Mouse (Mus musculus): ENCODE results near the gene Fgf15. TPM values are rescaled to one million over a fixed set of nuclear protein-coding genes. Genes with fewer than 3 reads are reported as not detected.
A peak's percentile ranks its signal among the peaks of the same experiment; 100 is the strongest.

Gene Fgf15
- total RNA-seq (2015), result not detected in 2 replicates
- not detected in 2 replicates for total RNA-seq (2017)

DNA sequence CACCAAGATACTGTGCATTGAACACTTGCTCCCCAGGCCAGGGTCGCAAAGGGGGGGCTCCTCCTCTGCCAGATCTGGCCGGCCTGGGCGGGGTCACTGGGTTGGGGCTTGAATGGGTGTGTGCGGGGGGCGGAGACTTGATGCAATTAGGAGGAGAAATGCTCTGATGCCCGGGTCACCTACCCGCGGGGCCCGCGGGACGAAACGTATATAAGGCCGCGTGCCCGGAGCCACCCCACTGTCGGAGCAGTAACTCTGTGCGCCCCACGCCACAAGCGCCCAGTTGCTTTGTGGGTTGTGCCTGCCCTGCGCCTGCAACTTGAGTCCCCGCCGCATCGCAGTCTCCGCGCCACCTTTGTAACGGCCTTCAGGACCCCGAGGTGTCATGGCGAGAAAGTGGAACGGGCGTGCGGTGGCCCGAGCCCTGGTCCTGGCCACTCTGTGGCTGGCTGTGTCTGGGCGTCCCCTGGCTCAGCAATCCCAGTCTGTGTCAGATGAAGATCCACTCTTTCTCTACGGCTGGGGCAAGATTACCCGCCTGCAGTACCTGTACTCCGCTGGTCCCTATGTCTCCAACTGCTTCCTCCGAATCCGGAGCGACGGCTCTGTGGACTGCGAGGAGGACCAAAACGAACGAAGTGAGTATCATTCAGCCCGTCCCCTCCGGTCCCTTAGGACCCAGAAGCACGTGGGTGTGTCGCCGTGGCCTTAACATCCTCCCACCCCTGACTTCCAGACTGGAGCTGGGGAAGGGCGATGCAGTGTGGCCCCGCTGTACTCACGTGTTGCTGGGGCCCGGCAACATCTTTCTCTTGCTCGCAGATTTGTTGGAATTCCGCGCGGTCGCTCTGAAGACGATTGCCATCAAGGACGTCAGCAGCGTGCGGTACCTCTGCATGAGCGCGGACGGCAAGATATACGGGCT is at the start of gene Fgf15:
Fgf15 (plus strand) TSS at position 238 of the 925 bp plus-strand sequence.
- 0 out of 2 replicates have a peak, but pooled peaks have one; percentile 15 for ATAC-seq (ENCODE audit: poor library complexity, severe bottlenecking)

DNA sequence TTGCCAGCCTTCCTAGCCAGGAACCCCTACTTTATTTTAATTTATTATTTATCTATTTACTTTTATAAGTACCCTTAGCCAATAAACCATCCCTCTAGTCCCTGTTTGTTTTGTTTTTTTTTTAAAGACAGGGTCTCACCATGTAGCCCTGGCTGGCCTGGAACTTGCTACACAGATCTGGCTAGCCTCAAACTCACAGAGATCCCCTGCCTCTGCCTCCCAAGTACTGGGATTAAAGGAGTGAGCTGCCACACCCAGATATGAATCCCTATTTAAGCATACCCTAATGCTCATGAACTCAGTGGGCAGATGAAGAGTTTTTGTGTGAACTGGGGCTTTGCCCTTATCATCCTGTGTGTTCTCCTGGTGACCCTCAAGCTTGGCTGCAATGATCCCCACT is 49.3 kb upstream of the Fgf15 start, which contains the start of gene Fgf4:
Fgf4 (plus strand) TSS at position 301 of the 400 bp plus-strand sequence.
- no peak for ATAC-seq (ENCODE audit: poor library complexity, severe bottlenecking)

DNA sequence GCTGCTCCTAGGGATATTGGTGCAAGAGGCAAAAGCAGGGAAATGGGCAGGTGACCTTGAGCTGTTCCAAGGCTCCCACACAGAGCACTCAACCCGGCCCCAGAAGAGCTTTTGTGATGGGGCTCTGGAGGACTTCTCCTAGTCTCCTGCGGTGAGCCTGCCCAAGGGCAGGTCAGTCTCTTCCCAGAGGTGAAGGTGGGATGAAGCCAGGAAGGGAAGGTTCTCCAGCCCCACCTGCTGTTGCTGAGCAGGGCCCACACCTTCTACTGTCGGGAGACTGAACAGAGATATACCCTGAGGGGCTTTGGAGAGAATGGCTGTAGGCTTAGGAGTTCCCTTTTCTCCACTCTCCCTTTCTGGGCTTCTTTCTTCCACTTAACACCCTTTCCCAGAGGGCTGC is 45.0 kb upstream of the Fgf15 start:
- ATAC-seq (ENCODE audit: poor library complexity, severe bottlenecking), result no peak

DNA sequence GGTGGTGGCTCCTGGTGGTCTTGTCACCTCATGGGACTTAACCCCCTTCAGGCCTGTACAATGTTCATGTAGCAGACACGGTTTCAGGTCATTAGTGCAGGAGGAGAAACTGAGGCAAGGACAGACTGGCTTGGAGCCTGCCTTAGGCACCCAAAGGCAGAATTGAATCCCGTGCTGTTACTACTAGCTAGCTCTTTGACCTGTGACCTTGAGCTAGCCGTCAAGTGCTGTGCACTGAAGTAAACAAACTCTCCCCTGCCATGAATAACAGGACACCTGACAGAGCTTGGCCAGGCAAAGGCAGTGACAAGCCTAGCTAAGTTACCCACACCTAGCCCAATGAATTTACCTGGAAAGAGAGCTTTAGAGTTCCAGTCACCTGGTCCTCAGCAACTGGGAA is 41.4 kb upstream of the Fgf15 start:
- ATAC-seq (ENCODE audit: poor library complexity, severe bottlenecking), result no peak

DNA sequence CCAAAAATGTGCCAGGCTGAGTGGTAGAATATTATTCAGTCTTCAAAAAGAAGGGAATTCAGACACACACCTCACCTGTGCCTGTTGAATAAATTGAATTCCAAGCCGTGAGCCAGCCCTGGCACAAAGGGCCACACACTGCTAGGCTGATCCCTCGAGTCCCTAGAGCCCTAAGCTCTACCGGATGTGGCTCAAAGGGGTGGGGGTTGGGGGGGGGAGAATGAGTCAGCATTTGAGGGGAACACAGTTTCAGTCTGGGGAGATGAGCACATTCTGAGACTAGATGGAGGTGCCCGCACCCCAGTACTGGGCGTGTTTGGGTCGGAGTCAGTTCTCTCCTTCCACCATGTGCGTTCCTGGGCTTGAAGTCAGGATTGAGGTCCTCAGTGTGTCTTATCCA is 39.2 kb upstream of the Fgf15 start:
- ATAC-seq (ENCODE audit: poor library complexity, severe bottlenecking), result peak; percentile 50

DNA sequence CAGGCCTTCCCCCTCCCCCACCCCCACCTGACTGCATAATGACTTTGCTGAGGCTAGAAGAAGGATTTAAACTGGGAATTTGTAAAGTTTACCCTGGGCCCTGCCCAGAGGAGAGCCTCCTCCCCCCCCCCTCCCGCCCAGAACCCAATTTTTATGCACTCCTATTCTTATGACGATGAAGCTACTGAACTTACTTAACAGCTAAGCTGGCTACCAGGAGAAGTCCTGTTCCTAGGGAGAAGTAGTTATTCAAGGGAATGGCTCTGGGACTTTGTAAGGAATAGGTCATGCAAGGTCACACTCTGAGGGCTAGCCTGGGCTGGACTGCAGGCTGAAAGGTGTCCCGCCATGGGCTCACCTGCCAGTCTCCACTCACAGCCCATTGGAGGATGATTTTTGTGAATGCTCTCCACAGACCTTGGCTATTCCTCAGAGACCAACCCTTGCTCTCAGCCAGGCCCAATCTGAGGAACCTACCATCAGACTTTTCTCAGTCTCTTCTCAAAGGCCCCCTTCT is 38.4 kb upstream of the Fgf15 start:
- no peak for ATAC-seq (ENCODE audit: poor library complexity, severe bottlenecking)

DNA sequence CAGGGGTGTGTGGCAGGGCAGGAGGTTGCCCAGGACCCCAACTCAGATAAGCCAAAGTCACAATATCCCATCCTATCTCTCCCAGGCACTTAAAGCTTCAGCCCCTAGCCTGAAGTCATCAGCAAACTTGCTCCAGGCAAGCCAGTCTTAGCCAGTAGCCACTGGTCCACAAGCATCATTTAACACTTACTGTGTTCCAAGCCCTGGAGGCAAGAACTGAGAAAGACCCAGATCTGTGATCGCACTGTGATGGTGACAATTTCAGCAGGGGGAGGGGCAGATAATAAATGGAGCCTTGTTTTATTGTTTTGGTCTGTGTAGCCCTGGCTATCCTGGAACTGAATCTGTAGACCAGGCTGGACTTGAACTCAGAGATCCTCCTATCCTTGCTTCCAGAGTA is 37.6 kb upstream of the Fgf15 start:
- ATAC-seq (ENCODE audit: poor library complexity, severe bottlenecking), result no peak

DNA sequence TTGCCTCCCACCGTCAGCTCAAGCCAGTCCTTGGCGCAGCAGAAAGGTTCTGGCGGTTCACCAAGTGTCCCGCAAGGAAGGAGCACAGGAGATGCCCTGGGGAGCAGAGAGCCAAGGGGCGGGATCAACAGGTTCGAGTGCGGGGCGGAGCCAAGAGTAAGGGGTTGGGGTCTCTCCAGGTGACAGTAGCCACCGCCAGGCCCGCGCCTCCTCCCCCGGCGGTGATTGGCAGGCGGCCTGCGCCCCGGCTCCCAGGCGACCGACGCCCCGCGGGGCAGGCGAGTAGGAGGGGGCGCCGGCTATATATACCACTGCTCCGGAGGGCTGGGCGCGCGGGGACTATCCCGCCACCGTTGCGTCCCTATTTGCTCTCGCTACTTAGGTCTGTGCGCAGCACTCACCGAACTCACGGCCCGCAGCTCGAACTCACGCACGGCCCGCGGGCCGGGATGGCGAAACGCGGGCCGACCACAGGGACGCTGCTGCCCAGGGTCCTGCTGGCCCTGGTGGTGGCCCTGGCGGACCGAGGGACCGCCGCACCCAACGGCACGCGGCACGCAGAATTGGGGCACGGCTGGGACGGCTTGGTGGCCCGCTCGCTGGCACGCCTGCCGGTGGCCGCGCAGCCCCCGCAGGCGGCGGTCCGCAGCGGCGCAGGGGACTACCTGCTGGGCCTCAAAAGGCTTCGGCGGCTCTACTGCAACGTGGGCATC is 35.1 kb upstream of the Fgf15 start:
- no peak for ATAC-seq (ENCODE audit: poor library complexity, severe bottlenecking)

DNA sequence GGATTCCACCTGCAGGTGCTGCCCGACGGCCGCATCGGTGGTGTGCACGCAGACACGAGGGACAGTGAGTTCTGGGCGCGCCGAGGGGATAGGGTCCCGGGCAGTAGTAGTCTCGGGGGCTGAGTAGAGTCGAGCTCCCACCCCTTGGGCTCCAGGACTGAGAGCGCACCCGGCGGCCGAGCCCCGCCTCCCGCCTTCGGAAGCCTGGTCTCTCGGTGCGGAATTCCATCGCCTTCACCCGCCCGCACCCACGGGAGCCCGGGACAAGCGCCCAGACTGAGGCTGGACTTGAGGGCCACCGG is 34.6 kb upstream of the Fgf15 start:
- ATAC-seq (ENCODE audit: poor library complexity, severe bottlenecking), result no peak

DNA sequence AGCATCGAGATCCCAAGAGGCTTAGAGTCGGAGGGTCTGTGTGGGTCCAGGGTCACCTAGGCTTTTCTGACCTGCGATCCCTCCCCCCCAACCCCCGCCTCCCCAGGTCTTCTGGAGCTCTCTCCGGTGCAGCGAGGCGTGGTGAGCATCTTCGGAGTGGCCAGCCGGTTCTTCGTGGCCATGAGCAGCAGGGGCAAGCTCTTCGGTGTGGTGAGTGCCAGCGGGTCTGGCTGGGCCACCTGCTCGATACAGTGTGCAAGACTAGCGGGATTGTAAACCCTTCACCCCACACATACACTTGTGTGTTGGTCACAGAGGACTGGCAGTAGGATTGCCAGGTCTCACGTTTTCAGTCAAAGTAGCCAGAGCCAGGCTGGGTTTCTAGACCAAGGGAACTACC is 34.2 kb upstream of the Fgf15 start:
- ATAC-seq (ENCODE audit: poor library complexity, severe bottlenecking), result no peak

DNA sequence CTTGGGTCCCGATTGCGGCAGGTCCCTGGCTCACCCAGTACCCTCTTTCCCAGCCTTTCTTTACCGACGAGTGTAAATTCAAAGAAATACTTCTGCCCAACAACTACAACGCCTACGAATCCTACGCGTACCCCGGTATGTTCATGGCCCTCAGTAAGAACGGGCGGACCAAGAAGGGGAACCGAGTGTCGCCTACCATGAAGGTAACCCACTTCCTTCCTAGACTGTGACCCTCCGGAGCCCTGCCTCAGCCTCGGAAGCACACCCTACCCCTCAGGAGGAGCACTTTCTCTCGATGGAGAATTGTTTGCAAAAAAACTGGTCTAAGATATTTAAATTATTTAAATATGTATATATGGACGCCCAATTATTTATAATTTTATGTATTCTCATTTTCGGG is 33.6 kb upstream of the Fgf15 start:
- ATAC-seq (ENCODE audit: poor library complexity, severe bottlenecking), result peak; percentile 58; the same call in 1 of the 2 replicates

DNA sequence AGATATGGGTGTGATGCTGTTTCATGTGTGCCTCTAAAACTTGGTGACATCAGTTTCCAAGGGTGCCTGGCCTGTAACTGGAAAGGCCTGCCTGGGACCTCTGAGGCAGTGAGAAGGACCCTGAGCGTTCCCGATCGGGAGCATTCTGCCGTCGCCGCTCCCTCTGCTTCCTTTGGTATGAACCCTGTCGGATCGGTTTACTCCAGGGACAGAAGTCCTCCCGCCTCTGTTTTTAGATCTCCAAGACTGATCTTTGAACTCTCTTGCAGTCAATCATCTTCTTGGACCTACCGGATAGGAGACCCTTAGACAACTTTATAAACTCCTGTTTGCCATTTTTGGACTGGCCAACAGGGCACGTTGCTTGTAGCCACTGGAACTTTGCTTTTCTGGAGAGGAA is 33.1 kb upstream of the Fgf15 start:
- ATAC-seq (ENCODE audit: poor library complexity, severe bottlenecking), result no peak

DNA sequence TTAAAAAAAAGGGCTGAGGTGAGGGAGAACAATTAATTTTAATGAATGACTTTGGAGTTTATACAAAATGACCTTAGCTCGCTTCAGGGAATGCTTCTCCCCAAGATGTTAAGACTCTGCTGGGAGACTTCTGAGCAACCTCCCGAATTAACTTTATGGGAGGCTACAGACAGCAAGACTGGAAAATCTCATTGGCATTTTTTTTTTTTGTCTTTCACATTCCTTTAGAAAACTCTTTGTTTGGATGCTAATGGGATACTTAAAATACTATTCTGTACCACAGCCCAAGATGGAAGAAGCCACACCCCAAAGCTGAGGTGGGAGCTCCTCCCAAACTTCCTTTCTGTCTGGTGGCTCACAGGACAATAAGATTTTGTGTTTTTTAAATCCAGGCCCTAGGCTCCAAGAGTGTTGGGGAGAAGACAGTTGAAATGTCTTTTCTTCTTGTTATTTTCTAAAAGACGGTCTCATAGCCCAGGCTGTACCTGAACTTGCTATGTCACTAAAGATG is 32.1 kb upstream of the Fgf15 start:
- ATAC-seq (ENCODE audit: poor library complexity, severe bottlenecking), result no peak

DNA sequence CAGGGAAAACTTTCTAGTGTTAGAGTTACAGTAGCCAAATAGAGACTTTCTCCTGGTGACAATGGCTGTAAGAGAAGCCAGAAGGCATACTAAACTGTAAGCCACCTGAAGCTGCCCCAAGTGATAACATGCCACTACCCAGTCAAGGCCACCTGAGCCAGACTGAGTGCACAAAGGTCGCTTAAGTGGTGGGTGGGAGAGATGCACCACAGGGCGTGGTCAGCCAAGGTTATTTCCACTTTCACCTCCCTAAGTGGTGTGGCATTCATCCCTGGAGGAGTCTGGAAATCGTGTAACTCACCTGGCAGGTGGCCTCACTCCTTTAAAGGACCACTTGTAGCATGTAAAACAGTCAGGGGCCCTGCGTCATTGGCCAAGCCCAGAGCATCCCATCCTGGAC is 29.2 kb upstream of the Fgf15 start:
- ATAC-seq (ENCODE audit: poor library complexity, severe bottlenecking), result no peak

DNA sequence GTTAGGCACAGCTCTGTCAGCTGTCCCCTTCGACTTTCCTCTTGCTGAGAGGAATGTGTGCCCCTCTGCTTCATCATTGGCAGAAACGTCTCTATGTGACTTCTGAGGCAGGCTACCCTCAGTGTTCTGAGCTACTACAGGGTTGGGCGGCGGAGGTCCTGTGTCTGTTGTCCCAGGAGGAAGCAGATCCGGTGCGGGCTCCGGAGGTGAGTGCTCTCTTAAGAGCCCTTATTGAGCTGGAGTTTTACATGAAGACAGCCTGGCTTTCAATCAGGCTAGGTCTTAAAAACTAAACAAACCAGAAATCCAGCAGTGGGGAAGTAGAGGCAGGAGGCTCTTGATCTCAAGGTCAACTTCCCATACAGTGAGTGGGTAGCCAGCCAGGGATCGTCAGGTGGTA is 28.7 kb upstream of the Fgf15 start:
- ATAC-seq (ENCODE audit: poor library complexity, severe bottlenecking), result no peak

DNA sequence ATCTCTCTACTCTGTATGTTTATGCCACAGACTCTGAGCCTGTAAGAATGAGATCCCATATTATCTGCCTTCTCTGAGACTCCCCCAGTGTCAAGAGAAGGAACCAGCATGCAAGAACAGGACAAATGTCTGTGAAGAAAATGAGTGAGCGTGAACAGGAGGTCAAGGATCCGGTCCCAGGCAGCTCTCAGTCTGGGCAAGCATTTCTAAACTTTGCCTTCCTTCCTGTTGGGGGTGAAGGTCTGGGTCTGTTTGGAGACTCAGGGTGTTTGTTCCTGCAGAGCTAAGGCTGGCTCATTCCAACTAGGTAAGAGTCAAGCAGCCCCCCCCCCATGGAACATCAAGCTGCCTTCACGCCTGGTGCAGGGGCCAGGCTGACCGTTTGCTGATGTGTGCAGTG is 23.9 kb upstream of the Fgf15 start:
- ATAC-seq (ENCODE audit: poor library complexity, severe bottlenecking), result peak; percentile 15; the same call in 1 of the 2 replicates

DNA sequence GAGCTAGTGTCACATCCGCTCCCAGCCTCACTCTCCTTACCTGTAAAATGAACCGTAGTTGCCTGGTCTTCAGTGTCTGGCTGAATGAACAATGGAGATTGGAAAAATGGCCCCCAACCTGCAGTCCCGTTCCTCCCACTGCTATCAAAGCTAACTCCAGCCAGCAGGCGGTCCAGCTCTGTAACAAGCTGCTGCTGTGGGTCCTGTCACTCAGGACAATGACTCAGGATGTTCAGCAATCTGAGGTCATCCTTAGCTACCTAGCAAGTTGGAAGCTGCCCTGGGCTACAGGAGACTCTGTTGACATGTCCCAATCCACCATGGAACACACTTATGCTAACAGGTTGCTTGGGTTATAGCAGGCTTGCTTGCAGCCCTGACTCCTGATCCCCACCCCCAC is 23.2 kb upstream of the Fgf15 start:
- ATAC-seq (ENCODE audit: poor library complexity, severe bottlenecking), result no peak

DNA sequence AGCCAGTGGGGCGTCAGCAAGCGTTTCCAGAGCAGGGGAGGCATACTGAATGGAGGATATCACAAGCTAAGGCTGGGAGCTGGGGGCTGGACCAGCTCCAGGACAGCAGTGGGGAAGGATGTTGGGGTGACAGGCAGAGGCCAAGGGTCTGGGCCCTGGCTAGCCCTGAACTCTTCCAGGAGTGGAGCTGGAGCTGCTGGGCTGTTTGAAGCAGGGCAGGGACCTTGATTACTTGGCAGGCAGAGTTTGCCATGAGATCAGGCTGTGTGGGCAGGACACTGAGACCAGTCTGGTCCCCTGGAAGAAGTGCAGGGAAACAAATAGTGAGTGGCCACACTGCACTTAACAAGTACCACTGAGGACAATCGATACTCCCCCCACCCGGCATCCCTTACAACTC is 22.1 kb upstream of the Fgf15 start:
- ATAC-seq (ENCODE audit: poor library complexity, severe bottlenecking), result no peak

DNA sequence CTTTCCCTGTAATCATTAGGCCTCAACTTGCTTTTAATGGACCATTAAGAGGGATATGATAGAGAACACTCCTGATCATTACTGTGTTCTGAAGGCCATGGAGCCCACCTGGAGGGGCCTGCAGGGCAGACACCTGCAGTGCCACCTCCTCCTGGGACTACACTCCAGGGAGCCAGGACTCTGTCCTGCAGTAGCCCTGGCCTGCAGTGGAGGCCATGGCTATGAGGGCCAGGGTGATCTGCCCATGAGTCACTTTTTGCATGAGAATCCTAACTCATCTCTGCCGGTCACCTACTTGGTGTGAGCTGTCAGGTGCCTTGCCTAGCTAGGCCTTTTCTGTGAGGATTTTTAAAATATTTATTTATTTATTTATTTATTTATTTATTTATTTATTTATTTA is 17.9 kb upstream of the Fgf15 start:
- ATAC-seq (ENCODE audit: poor library complexity, severe bottlenecking), result no peak

DNA sequence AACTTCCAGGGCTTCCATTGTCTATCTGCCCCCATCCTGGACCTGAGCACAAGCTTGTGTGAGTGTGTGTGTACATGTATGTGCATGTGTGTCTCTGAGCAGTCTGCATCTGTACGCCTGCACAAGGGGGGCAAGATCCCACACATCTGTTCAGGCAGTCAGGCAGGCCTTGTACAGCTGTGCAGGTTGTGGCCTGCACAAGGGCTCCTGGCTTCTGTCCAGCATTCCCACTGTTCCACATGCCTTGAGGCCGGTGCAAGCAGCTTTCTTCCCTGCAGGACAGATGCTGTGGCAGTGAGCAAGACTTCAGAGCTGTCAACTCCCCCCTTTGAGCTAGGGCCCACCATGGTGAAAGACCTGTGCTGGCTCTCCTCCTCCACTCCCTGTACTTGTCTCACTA is 13.2 kb upstream of the Fgf15 start:
- ATAC-seq (ENCODE audit: poor library complexity, severe bottlenecking), result no peak

DNA sequence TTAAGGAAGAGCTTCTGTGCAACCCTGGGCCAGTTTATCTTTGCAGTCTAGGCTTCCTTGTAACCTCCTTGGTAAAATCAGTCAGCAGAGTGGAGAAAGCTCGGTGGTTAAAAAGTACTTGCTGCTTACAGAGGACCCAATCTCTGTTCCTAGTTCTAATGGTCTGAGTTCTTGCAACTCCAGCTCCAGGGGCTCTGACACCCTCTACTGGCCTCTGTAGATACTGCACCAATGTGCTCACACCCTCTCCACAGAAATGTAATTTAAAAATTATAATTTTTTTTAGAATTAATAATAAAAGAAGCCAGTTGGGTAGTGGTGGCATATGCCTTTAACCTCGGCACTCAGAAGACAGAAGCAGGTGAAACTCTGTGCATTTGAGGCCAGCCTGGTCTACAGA is 8.7 kb upstream of the Fgf15 start:
- ATAC-seq (ENCODE audit: poor library complexity, severe bottlenecking), result no peak

Data from megakaryocyte, adult 5-6 weeks (primary cell).